In genomic region chr16:64563081-64563480, GRCm38 (mm10) we compare ENCODE assay signal across 36 mouse cellular contexts. TPM values are rescaled to one million over a fixed set of nuclear protein-coding genes. Genes with fewer than 3 reads are reported as not detected.
"Had no signal": no experiment of that assay in that cellular context is flagged by ENCODE, and none has a peak within 500 bp of the region (broad histone marks: within the 10 kb centered on the region; RNA-seq: fewer than 3 reads in every experiment).

No protein-coding gene starts in this region.

- H3K9ac ChIP-seq: embryonic facial prominence, embryonic 12.5 days; embryonic facial prominence, embryonic 13.5 days; embryonic facial prominence, embryonic 15.5 days; forebrain, embryonic 12.5 days; forebrain, embryonic 13.5 days; forebrain, embryonic 15.5 days; forebrain, postnatal 0 days had no signal

- ATAC-seq: forebrain, embryonic 13.5 days; forebrain, embryonic 14.5 days; forebrain, embryonic 15.5 days; forebrain, embryonic 16.5 days; forebrain, postnatal 0 days had no signal

- H3K27me3 ChIP-seq: embryonic facial prominence, embryonic 12.5 days; embryonic facial prominence, embryonic 13.5 days; embryonic facial prominence, embryonic 15.5 days; forebrain, embryonic 12.5 days; forebrain, embryonic 13.5 days; forebrain, embryonic 15.5 days had no signal

- H3K27ac ChIP-seq: embryonic facial prominence, embryonic 10.5 days; embryonic facial prominence, embryonic 12.5 days; embryonic facial prominence, embryonic 13.5 days; embryonic facial prominence, embryonic 15.5 days; forebrain, embryonic 10.5 days; forebrain, embryonic 12.5 days; forebrain, embryonic 13.5 days; forebrain, embryonic 15.5 days; gastrocnemius, adult 2 months; heart, adult 2 months had no signal

- H3K9me3 ChIP-seq: embryonic facial prominence, embryonic 10.5 days; embryonic facial prominence, embryonic 12.5 days; embryonic facial prominence, embryonic 13.5 days; embryonic facial prominence, embryonic 15.5 days; forebrain, embryonic 10.5 days; forebrain, embryonic 12.5 days; forebrain, embryonic 13.5 days; forebrain, embryonic 15.5 days had no signal

- H3K4me1 ChIP-seq: embryonic facial prominence, embryonic 10.5 days; embryonic facial prominence, embryonic 12.5 days; embryonic facial prominence, embryonic 13.5 days; embryonic facial prominence, embryonic 15.5 days; forebrain, embryonic 10.5 days; forebrain, embryonic 12.5 days; forebrain, embryonic 13.5 days; forebrain, embryonic 15.5 days had no signal

- DNase-seq: cerebellum, adult 9-10 months; cerebellum, adult 9-11 months; cerebellum, postnatal 10 days; cerebellum, postnatal 14 days; cerebellum, postnatal 25 days; cerebellum, postnatal 36 days; embryo, embryonic 11 days; forebrain, postnatal 0 days; gastrocnemius, adult 2 months; gastrocnemius, postnatal 10 days; gastrocnemius, postnatal 14 days; gastrocnemius, postnatal 25 days; gastrocnemius, postnatal 36 days; heart, adult 11 months; heart, adult 18-20 months; heart, adult 2 months had no signal

- H3K36me3 ChIP-seq: embryonic facial prominence, embryonic 10.5 days; embryonic facial prominence, embryonic 12.5 days; embryonic facial prominence, embryonic 13.5 days; embryonic facial prominence, embryonic 15.5 days; forebrain, embryonic 10.5 days; forebrain, embryonic 12.5 days; forebrain, embryonic 15.5 days had no signal

- H3K4me2 ChIP-seq: embryonic facial prominence, embryonic 12.5 days; embryonic facial prominence, embryonic 13.5 days; embryonic facial prominence, embryonic 15.5 days; forebrain, embryonic 12.5 days; forebrain, embryonic 13.5 days; forebrain, embryonic 15.5 days had no signal

- H3K4me3 ChIP-seq: embryonic facial prominence, embryonic 10.5 days; embryonic facial prominence, embryonic 12.5 days; embryonic facial prominence, embryonic 13.5 days; embryonic facial prominence, embryonic 15.5 days; erythroblast, embryonic 14.5 days; forebrain, embryonic 10.5 days; forebrain, embryonic 12.5 days; forebrain, embryonic 13.5 days; forebrain, embryonic 15.5 days; gastrocnemius, adult 2 months; heart, adult 2 months had no signal

RNA-seq across cellular contexts. Expression of gene Csnka2ip, which starts 39.1 kb away (rescaled TPM):
- total RNA-seq: common myeloid progenitor, adult 5-6 weeks; forebrain, postnatal 0 days; gastrocnemius, adult 18-20 months; gastrocnemius, adult 2 months; gastrocnemius, adult 8-10 months; gastrocnemius, postnatal 10 days; gastrocnemius, postnatal 14 days; gastrocnemius, postnatal 25 days; gastrocnemius, postnatal 36 days; gastrocnemius, postnatal 4 days; granulocyte monocyte progenitor cell, adult 5-6 weeks; heart, adult 18-20 months; heart, adult 8-10 months had no signal
- polyA plus RNA-seq: embryonic facial prominence, embryonic 10.5 days; embryonic facial prominence, embryonic 11.5 days; embryonic facial prominence, embryonic 12.5 days; embryonic facial prominence, embryonic 13.5 days; embryonic facial prominence, embryonic 14.5 days; embryonic facial prominence, embryonic 15.5 days; erythroblast, embryonic 14.5 days; forebrain, embryonic 10.5 days; forebrain, embryonic 11.5 days; forebrain, embryonic 12.5 days; forebrain, embryonic 13.5 days; forebrain, embryonic 14.5 days; forebrain, embryonic 15.5 days; forebrain, embryonic 16.5 days; forebrain, postnatal 0 days had no signal
